Mouse (Mus musculus) forebrain, embryonic 13.5 days (tissue): Measurements from ENCODE around the gene Uqcrq. TPM values are rescaled to one million over a fixed set of nuclear protein-coding genes. Genes with fewer than 3 reads are reported as not detected.

Experiments
- ATAC-seq: fragments of 200-750 bp; cut with Nextera tagmentation; 2 replicates; pipeline ENCODE4 v1.8.0; 2017
- H3K27ac ChIP-seq: fragments of 300-500 bp; sonication (generic); 2 replicates; pipeline ENCODE4 v1.5.1; 2015; ENCODE audit warnings: inconsistent platforms, mild to moderate bottlenecking, moderate library complexity
- H3K27me3 ChIP-seq: fragments of 300-500 bp; sonication (generic); 2 replicates; pipeline ENCODE4 v1.6.1; 2015; ENCODE audit warnings: mild to moderate bottlenecking, inconsistent platforms
- H3K36me3 ChIP-seq: fragments of 300-500 bp; sonication (generic); 2 replicates; pipeline ENCODE4 v1.6.1; 2015; ENCODE audit warnings: mild to moderate bottlenecking, inconsistent platforms; ENCODE audit not compliant: poor library complexity, severe bottlenecking
- H3K4me1 ChIP-seq: fragments of 300-500 bp; sonication (generic); 2 replicates; pipeline ENCODE4 v1.6.1; 2015; ENCODE audit warnings: inconsistent platforms
- H3K4me2 ChIP-seq: fragments of 300-500 bp; sonication (generic); 2 replicates; pipeline ENCODE4 v1.6.1; 2015; ENCODE audit warnings: inconsistent platforms, mild to moderate bottlenecking, moderate library complexity
- H3K4me3 ChIP-seq: fragments of 300-500 bp; sonication (generic); 2 replicates; pipeline ENCODE4 v1.5.1; 2015; ENCODE audit warnings: mild to moderate bottlenecking, inconsistent platforms
- H3K9ac ChIP-seq: fragments of 300-500 bp; sonication (generic); 2 replicates; pipeline ENCODE4 v1.6.1; 2015; ENCODE audit warnings: mild to moderate bottlenecking, inconsistent platforms
- H3K9me3 ChIP-seq: fragments of 300-500 bp; sonication (generic); replicated peaks from 2 replicates; pipeline ENCODE4 v1.6.1; 2016; ENCODE audit warnings: inconsistent platforms
- WGBS: fragments of 180-500 bp; shearing (Covaris S2); methylation state at CpG from one replicate; pipeline ENCODE4 v1.1.7; 2015; 5-methylcytosine and 5-hydroxymethylcytosine counted together
- polyA plus RNA-seq: library from polyadenylated mRNA; unstranded; fragments of >200 nt; fragmentation: Nextera tagmentation; extraction: Ambion mirVana; gene quantifications from 2 replicates; pipeline ENCODE4 v1.2.1, GENCODE M21; 2015

Uqcrq gene
- 677 and 698 TPM in 2 replicates for polyA plus RNA-seq

DNA sequence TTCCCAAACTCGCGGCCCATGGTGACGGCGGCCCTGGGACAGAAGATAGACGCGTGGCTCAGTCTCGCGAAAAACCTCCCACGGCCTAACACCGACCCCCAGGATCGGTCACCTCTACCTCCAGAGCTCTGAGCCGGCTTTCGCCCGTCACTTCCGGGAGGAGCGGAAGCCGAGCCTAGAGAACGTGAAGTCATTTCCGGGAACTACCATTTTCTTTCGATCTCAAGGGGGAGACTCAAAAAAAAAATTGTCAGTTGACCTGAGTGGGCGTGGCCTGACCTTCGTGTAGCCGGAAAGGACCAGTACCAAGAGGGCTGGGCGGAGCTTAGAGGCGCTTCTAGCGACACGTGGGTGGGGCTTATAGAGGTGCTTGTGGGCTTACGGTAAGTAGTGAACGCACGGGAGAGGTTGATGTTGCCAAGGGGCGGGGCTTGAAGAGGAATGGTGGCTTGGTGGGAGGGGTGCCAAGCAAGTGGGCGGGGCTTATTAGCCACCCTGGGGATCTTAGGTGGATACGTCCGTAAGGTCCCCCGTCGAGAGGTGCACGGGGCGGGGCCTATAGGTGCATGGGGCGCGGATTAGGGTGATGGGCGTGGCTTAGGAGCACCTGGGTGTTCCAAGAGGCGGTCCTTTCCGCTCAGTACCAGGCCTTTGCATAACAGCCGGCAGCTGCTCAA, at the start of gene Uqcrq, which contains the start of gene Gdf9:
Gene Uqcrq, minus strand, starts transcription at position 162 of the 677 bp plus-strand sequence.
Gene Gdf9, plus strand, starts transcription at position 354 of the 677 bp plus-strand sequence.
- Histone ChIP-seq H3K27ac (peak within 1 kb of the TSS; percentile 79), H3K4me1 (peaks cover 16% of the 10 kb centered on the region), H3K36me3 (peaks cover 20% of the 10 kb centered on the region), H3K27me3 (no peaks in the 10 kb centered on the region; the same call in 1 of the 2 replicates), H3K9ac (peak within 1 kb of the TSS; percentile 83), H3K4me2 (peak within 1 kb of the TSS; percentile 82), H3K4me3 (peak within 1 kb of the TSS; percentile 75), H3K9me3 (no peaks in the 10 kb centered on the region)
- WGBS: 1% methylated on average over 44 of the region's 44 CpGs
- ATAC-seq: peak; percentile 96

DNA sequence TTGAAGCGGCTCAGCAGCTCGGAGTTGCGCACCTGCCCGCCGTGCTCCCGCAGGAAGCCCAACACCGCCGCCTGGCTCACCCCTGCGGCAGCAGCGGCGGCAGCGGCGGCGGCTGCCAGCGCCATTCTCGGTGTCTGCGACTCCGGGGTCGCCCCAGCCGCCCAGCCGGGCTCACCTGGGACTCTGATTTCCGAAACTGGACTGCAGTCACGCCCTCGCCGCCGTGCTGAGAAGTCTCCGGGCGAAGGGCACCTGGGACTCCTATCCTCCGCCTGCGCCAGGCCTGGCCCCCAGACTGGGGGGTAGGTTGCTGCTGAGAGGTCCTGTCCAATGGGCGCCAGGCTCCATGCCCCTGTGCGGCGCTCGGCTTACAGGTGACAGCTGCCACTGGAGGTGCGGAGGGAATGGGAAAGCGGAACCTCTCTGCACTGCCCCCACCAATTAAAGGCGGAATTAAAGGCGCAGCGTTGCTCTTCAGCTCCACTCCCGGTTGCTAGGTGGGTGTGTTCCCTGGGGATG, 49.2 kb upstream of the Uqcrq start, which contains the start of the genes Gm9945 and Sowaha:
Gene Gm9945, plus strand, starts transcription at position 384 of the 519 bp plus-strand sequence.
Gene Sowaha, minus strand, starts transcription at position 492 of the 519 bp plus-strand sequence.
- WGBS: 4% methylated on average over 34 of the region's 40 CpGs
- Histone ChIP-seq H3K4me3 (peak within 1 kb of the TSS; percentile 49), H3K9me3 (0 out of 2 replicates have a peak, but pooled peaks cover 4% of the 10 kb centered on the region), H3K4me2 (peak within 1 kb of the TSS; percentile 73), H3K9ac (peak within 1 kb of the TSS; percentile 59), H3K4me1 (peaks cover 30% of the 10 kb centered on the region), H3K27me3 (peaks cover 58% of the 10 kb centered on the region), H3K27ac (no peak within 1 kb of the TSS), H3K36me3 (no peaks in the 10 kb centered on the region)
- ATAC-seq: no peak

DNA sequence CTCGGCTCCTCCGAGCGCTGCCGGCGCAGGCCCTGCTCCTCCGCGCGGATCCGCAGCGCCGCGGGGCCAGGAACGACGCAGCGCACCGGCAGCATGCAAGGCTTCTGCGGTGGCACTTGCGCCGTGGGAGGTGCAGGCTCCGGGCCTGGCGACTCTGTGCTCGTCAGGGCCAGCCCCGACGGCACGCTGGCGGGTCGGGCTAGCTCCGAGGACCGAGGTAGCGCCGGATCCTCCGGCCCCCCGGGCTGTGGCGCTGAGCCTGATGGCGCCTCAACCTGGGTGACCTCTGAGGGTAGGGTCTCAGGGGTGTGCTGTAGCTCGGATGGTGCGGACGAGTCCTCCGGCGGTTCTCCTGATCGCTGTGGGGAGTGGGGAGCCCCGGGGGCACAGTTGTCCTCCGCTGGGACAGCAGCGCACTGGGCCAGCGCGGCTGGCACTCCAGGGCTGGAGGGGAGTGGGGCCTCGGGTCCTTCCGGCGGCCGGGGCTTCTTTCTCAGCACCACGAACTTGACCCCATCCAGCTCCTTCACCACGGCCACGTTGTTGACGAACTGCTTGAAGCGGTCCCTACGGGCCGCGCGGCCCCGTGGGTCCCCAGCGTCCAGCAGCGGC, 48.6 kb upstream of the Uqcrq start:
- Histone ChIP-seq H3K4me3 (peak overlapping the region; percentile 49), H3K9ac (peak overlapping the region; percentile 59), H3K4me1 (peaks cover 30% of the 10 kb centered on the region), H3K27me3 (peaks cover 58% of the 10 kb centered on the region), H3K36me3 (no peaks in the 10 kb centered on the region), H3K4me2 (peak overlapping the region; percentile 73), H3K9me3 (0 out of 2 replicates have a peak, but pooled peaks cover 4% of the 10 kb centered on the region), H3K27ac (no peak overlapping the region)
- under 1% methylated on average over 61 of the region's 62 CpGs for WGBS
- ATAC-seq: peak; percentile 32; the same call in 1 of the 2 replicates

DNA sequence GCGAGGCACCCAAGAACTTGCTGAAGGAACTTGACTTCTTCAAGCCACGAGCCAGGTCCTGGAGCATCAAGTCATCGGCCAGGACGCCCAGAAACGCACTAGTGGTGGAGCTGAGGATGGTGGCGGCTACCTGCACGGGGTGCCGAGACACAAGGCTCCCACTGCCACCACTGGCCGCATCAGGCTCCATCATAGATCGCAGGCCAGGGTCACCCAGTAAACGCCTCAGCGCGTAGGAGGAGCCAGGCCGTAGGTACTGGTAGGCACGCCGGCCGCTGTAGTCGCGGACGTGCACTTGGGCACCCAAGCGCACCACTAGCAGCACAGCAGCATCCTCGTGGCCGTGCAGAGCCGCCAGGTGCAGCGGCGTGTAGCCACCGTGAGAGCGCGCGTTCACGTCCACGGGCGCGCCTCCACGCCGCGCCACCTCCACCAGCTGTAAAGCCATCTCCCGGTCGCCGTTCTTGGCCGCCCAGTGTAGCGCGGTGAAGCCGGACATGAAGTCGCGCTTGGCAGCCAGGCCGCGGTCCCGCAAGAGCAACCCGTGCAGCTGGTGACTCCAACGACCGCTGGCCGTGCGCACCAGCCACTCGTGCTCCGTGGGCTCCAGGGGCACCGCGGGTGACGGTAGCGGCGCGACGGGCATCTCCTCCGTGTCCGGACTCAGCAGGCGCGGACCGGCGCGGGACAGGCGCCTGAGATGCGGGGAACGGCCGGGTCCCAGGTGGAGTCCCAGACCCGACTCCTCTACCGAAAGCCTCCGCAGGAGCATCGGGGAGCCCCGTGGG, 47.9 kb upstream of the Uqcrq start:
- Histone ChIP-seq H3K27me3 (peaks cover 62% of the 10 kb centered on the region), H3K9me3 (0 out of 2 replicates have a peak, but pooled peaks cover 4% of the 10 kb centered on the region), H3K4me1 (peaks cover 30% of the 10 kb centered on the region), H3K4me3 (peak overlapping the region; percentile 49), H3K36me3 (no peaks in the 10 kb centered on the region), H3K9ac (peak overlapping the region; percentile 59), H3K27ac (no peak overlapping the region), H3K4me2 (peak overlapping the region; percentile 73)
- ATAC-seq: 0 out of 2 replicates have a peak, but pooled peaks have one; percentile 2
- 5% methylated on average over 79 of the region's 79 CpGs for WGBS

DNA sequence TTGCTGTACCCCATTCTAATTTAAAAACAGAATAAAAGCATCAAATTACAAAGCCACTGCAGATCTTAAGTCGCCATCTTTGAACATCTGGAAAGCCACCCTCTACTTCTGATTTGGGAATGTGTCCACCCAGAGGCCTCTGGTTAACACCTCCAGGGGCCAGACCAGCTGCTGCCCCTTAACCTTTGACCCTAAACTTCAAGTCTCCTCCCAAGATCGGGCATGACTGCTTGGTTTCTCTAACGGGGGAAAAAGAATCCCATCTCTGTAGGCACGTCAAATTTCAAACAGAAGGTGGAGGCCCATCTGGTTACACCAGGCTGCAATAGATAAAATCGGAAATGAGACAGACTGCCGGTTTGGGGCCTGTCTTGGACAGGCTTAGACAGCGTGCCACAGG, 47.2 kb upstream of the Uqcrq start:
- no peak for ATAC-seq
- peak overlapping the region; percentile 73; the same call in 1 of the 2 replicates for H3K4me2 ChIP-seq
- H3K36me3 ChIP-seq: no peaks in the 10 kb centered on the region
- H3K4me3 ChIP-seq: peak overlapping the region; percentile 49; the same call in 1 of the 2 replicates
- peaks cover 65% of the 10 kb centered on the region for H3K27me3 ChIP-seq
- H3K4me1 ChIP-seq: peaks cover 30% of the 10 kb centered on the region
- 45% methylated on average over 7 of the region's 7 CpGs for WGBS
- no peak overlapping the region for H3K9ac ChIP-seq
- no peak overlapping the region for H3K27ac ChIP-seq
- 0 out of 2 replicates have a peak, but pooled peaks cover 4% of the 10 kb centered on the region for H3K9me3 ChIP-seq

DNA sequence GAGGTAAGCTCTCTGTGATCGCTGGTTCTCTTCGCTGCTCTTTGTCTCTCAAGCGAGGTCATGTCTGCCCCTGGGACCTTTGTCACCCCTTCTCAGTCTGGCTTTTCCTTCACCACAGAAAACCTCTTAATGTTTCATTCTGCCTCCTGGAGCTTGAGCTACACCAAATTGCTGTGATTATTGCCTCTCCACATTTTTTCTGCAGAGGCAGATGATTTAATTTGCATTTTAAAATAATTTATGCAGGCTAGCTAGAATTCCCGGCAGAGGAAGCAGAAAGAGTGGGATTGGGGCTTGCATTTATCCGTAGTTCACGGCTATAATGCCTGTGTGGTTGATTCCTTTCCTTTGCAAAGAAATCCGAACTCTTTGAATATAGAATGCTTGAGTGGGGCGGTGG, 45.0 kb upstream of the Uqcrq start:
- Histone ChIP-seq H3K9me3 (0 out of 2 replicates have a peak, but pooled peaks cover 4% of the 10 kb centered on the region), H3K4me3 (0 out of 2 replicates have a peak overlapping the region, but pooled peaks have one; percentile 3), H3K9ac (0 out of 2 replicates have a peak overlapping the region, but pooled peaks have one; percentile 4), H3K4me1 (peaks cover 33% of the 10 kb centered on the region), H3K27me3 (peaks cover 56% of the 10 kb centered on the region), H3K36me3 (no peaks in the 10 kb centered on the region), H3K27ac (peak overlapping the region; percentile 70), H3K4me2 (peak overlapping the region; percentile 26)
- 14% methylated on average over 8 of the region's 8 CpGs for WGBS
- peak; percentile 48 for ATAC-seq

DNA sequence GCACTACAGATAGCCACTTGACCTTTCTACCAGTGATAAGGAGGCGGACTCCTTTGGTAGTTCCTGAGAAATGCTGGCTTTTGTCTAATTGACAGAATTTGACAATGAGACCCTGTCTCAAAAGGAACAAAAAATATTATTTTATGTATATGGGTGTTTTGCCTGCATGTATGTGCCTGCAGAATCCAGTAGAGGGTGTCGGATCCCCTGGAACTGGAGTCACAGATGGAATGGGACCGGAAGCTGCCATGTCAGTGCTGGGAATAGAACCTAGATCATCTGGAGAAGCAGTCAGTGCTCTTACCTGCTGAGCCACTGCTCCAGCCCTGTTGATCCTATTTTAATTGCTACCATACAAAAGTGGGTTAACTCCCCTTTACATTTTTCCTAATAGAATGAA, 42.1 kb upstream of the Uqcrq start:
- H3K36me3 ChIP-seq: no peaks in the 10 kb centered on the region
- no peak for ATAC-seq
- WGBS: 80% methylated on average over 3 of the region's 3 CpGs
- H3K4me2 ChIP-seq: no peak overlapping the region
- no peak overlapping the region for H3K9ac ChIP-seq
- peaks cover 28% of the 10 kb centered on the region for H3K4me1 ChIP-seq
- H3K27ac ChIP-seq: no peak overlapping the region
- no peak overlapping the region for H3K4me3 ChIP-seq
- H3K27me3 ChIP-seq: peaks cover 29% of the 10 kb centered on the region
- no peaks in the 10 kb centered on the region for H3K9me3 ChIP-seq

DNA sequence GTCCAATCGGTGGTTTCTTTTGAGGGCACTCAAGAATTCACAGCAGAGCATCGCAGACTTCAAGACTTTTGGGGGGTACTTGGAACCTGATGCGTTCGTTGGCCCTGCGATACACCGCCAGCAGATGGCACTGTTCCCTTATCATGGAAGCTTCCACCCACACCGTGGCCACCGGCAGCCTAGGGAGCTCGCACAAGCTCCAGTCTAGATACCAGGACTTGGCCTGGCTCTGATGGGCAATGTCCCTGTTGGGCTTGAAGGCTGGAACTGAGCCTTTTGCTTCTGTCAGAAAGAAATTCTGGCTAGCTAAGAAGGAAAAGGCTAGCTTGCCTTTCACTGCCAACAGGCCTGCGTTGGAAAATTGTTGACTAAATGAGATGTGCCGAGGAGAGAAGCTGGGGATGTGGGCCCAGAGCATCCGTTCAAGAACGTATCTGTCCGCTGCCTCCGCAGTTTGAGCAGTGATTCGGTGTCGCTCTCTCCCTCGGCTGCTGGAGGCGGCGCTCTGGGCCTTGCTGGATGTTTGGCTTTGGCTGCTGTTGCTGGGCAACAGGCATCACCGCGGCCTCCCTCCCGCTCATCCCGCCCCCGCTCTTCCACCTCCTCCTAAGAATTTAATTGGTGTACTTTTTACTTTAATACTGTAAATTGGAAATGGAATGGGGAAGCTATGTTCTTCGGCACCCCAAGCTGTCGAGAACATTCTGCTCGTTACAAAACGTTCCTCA, 39.5 kb upstream of the Uqcrq start, which contains the start of gene Gm9837:
Gene Gm9837, minus strand, starts transcription at position 512 of the 728 bp plus-strand sequence.
- H3K4me3 ChIP-seq: peak within 1 kb of the TSS; percentile 28
- peak within 1 kb of the TSS; percentile 60 for H3K4me2 ChIP-seq
- H3K9me3 ChIP-seq: no peaks in the 10 kb centered on the region
- H3K36me3 ChIP-seq: no peaks in the 10 kb centered on the region
- H3K27me3 ChIP-seq: peaks cover 41% of the 10 kb centered on the region
- H3K9ac ChIP-seq: peak within 1 kb of the TSS; percentile 58
- peak within 1 kb of the TSS; percentile 49; the same call in 1 of the 2 replicates for H3K27ac ChIP-seq
- 2% methylated on average over 29 of the region's 29 CpGs for WGBS
- ATAC-seq: peak; percentile 86
- H3K4me1 ChIP-seq: peaks cover 23% of the 10 kb centered on the region

DNA sequence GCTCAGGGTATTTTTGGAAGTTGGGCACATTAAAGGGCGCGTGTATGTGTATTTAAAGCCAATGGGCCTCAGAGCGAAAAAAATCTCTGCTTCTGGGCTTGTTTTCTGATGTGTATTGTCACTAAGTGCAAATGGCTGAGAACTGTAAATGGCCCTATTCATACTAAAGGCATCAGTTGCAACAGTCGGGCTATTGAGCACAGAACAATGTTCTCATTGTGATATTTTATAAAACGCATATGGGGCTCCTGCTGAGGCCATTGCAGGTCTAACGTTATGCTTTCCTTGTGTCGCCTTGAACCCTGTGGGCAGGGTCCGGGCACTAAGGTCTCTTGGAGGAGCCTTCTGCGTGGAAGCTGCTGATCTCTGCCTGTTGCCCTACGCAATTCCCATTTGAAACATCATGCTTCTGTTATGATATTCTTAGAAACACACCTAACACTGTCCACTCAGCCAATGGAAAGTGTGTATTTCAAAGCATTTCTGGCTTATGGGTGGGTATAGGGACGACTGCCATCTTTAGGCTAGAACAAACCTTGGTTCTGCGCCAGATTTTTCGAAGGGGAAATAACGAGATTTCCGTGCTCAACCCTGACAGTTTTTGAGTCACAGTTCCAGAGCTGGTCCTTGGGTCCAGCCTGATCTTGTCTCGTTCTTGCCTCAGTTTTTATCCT, 38.8 kb upstream of the Uqcrq start:
- Histone ChIP-seq H3K4me2 (peak overlapping the region; percentile 60), H3K36me3 (no peaks in the 10 kb centered on the region), H3K27me3 (peaks cover 48% of the 10 kb centered on the region), H3K4me3 (peak overlapping the region; percentile 17; the same call in 1 of the 2 replicates), H3K27ac (no peak overlapping the region), H3K4me1 (peaks cover 23% of the 10 kb centered on the region), H3K9me3 (no peaks in the 10 kb centered on the region), H3K9ac (0 out of 2 replicates have a peak overlapping the region, but pooled peaks have one; percentile 2)
- peak; percentile 20; the same call in 1 of the 2 replicates for ATAC-seq
- 28% methylated on average over 16 of the region's 16 CpGs for WGBS

DNA sequence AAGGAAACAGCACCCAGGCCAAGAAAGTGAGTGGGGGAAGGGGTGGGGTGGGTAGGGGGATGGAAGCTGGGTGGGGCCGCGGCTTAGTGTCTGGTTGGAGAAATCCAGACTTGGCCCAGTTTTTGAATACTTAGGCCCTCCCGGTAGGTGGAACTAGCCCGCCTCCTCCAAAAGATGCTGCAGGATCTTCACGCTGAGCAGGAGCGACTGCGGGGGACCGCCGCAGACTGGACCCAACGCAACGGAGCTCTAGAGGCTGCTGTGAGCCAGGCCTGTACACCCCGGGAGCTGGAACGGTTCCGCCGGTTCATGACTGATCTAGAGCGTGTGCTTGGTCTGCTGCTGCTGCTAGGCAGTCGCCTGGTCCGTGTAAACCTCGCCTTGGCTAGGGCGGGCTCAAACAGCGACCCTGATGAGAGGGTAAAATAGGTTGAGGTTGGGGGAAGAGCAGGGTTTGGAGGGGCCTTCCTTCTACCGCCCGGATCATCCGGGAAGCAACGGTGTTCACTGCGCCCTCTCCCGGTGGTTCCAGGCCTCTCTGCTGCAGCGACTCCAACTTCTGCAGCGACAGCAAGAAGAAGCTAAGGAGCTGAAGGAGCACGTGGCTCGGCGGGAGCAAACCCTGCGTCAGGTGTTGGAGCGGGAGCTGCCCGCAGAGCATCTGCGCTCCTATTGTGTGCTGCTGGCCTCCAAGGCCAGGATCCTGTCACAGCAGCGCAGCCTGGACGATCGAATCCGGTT, 35.8 kb upstream of the Uqcrq start:
- H3K36me3 ChIP-seq: no peaks in the 10 kb centered on the region
- H3K4me3 ChIP-seq: peak overlapping the region; percentile 30
- peaks cover 35% of the 10 kb centered on the region for H3K4me1 ChIP-seq
- peak; percentile 43 for ATAC-seq
- peaks cover 69% of the 10 kb centered on the region for H3K27me3 ChIP-seq
- 6% methylated on average over 40 of the region's 40 CpGs for WGBS
- peak overlapping the region; percentile 54 for H3K4me2 ChIP-seq
- H3K27ac ChIP-seq: no peak overlapping the region
- H3K9ac ChIP-seq: peak overlapping the region; percentile 58
- no peaks in the 10 kb centered on the region for H3K9me3 ChIP-seq
